Mouse (Mus musculus): ENCODE data around the gene Mgmt.

Gene Mgmt

GRCm38 (mm10) chr7:137061109-137061508 lies 166.7 kb downstream of the Mgmt start:
- no peak for DNase-seq (ENCODE audit: low spot score)

DNA sequence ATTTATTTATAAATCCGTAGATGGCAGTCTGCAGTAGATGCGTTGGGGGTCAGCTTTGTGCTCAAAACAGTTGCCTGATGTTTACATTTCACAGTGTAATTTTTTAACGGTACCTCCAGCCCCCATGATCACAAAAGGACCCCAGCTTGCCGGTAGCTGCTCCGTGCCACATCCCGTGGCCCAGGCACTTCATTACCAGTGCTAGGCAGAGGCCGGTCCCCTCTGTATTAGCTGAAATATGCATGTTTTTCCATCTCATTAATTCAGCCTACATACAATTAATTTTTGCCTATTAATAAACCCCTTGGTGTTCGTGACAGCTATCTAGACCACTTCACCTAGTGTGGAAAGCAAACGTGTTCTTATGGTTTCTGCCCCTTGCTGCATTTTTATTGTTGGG lies 169.8 kb downstream of the Mgmt start:
- no peak for DNase-seq (ENCODE audit: low spot score)

DNA sequence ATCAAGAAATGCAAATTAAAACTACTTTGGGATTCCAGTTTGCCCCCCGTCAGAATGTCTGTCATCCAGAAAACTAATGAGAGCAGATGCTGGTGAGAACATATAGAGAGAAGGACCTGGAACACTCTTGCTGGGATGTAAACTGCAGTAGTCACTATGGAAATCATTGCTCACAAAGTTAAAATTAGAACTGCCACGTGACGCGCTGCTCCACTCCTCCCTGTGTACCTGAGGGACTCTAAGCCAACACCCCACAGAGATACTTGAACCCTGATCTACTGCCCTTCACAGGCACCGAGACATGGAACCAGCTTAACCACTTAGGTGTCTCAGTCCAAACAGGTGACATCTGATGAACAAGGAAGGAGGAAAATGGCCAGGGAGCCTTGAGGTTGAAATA lies 171.0 kb downstream of the Mgmt start:
- DNase-seq (ENCODE audit: low spot score): no peak

- no peak for DNase-seq (ENCODE audit: low spot score)
Observed at GRCm38 (mm10) chr7:137066211-137066610, 171.8 kb downstream of the Mgmt start.

- DNase-seq (ENCODE audit: low spot score): no peak
Observed at GRCm38 (mm10) chr7:137066997-137067396, 172.6 kb downstream of the Mgmt start.

- DNase-seq (ENCODE audit: low spot score): no peak
Observed at GRCm38 (mm10) chr7:137067758-137068157, 173.3 kb downstream of the Mgmt start.

DNA sequence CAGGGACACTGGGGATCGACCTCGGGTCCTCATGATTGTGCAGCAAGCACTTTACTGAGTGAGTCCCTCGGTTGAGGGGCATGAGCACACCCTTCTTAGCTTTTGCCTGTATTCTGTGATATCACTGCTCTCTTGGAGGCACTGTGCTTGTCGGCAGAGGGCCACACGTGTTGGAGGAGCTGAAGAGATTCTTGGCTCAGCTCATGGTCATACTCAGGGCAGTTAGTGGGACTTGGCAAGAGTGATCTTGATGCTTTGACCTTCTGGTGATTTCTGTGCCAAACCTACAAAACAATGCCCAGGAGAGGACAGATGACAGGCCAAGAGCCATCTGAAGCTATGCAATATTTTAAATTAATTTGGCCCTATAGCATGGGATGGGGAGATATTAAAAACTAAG lies 174.4 kb downstream of the Mgmt start:
- peak; percentile 79 for DNase-seq (ENCODE audit: low spot score)

- peak; percentile 24 for DNase-seq (ENCODE audit: low spot score)
Observed at GRCm38 (mm10) chr7:137069768-137070167, 175.4 kb downstream of the Mgmt start.

DNA sequence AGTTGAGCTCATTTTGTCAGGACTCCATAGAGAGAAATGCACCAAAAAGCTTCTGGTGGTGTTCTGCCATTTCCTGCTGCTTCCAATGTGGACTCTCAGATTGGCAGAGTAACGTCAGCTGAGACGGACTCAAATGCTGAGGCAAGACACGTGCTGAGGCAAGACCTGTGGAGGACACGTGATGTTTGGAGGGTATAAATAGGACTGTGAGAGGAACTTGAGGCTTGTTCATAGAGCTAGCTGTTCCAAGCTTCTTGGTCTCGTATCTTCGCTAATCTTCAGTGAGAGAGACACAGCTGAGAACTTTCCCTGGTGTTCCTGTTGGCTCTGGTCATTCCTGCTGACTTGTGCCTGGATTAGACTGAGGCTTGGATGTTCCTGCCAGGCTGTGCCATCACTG lies 176.9 kb downstream of the Mgmt start:
- DNase-seq (ENCODE audit: low spot score): no peak

- DNase-seq (ENCODE audit: low spot score): no peak
Observed at GRCm38 (mm10) chr7:137073878-137074277, 179.5 kb downstream of the Mgmt start.

DNA sequence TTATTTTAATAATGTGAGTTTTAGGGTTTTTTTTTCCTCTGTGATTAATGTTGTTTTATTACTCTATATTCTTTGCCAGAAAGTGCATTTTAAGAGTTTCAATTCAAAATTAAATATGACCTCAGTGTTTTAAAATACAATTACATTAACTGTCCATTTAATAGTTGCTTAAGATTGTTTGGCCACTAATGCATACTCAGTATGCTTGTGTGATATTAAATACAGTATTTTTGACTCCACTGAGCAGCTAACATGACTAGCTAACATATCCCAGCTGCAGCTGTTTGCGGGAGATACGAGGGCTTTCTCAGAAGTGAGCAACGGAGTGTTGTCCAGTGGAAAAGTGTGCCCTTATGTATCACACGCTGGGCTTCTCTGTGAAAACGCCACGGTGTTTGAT lies 179.9 kb downstream of the Mgmt start:
- no peak for DNase-seq (ENCODE audit: low spot score)

DNA sequence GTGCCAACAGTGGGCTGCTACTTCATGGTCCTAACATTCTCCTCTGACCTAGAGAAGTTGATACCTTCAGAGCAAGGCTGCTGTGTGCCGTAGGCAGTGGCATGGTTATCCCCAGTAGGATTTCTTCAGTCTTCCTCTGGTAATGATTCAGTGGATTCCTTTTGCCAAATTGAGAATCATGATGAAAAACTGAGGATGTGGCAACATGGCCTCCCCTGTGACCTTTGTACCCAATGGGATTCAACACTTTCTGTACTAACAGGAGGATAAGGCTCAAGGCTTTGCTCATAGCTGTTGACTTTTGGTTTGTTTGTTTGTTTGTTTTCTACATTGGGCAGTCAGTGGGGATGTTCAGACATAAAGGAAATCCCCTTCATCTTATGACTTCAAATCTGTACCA lies 180.9 kb downstream of the Mgmt start:
- peak; percentile 39 for DNase-seq (ENCODE audit: low spot score)

DNA sequence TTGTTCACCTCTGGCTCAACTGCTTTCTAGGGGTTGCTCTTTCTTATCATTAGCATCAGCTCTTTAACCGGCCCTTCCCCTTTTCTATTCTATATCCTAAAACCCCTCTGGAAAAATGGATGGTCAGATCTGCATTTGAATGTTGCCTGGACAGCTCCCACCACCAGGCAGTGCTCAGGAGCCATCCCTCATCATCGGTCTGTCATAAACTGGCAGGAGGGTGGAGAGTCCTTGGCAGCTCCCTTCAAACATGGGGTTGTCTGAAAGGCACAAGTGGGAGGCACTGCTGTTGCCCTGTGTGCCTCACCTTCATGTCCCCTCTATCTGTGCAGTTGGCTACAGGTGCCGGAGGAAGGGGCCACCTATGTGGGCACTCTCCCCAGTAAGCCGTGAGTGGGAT lies 185.8 kb downstream of the Mgmt start:
- no peak for DNase-seq (ENCODE audit: low spot score)

DNA sequence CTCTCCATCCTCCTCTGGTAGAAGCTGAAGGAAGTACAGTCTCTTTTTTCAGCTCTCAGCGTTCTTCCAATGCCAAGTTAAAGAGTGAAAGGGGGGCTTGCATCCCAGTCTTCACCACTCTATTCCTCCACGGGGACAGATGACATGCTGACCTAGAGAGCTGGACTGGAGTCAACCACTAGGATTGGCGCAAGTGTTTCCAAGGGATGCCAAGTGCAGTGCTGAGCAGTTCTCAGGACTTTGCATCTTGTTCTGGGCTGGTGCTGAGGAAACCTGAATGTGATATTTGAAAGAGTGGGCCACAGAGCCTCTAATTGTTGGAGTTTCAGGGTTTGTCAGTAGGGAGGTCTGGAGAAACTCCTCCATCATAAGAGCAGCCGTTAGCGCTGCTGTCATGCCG lies 187.8 kb downstream of the Mgmt start:
- peak; percentile 32 for DNase-seq (ENCODE audit: low spot score)

DNA sequence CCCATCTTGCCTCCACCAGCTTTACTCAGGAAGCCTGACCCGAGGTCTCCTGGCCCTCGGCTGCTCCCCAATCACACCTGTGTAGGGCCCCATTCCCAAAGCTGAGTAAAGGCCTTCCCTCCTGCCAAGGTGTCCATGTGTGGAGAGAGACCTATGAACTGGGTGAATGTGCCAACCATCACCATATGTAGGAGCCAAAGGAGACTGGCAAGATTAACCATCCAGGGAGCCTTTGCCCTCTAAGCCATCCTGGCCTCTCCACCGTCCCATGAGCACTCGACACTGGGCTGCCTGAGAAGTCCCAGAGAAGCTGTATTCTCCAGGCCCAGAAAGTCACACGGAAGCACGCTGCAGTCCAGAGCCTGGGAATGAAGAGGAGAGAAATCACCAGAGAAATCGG lies 190.2 kb downstream of the Mgmt start:
- DNase-seq (ENCODE audit: low spot score): no peak

DNA sequence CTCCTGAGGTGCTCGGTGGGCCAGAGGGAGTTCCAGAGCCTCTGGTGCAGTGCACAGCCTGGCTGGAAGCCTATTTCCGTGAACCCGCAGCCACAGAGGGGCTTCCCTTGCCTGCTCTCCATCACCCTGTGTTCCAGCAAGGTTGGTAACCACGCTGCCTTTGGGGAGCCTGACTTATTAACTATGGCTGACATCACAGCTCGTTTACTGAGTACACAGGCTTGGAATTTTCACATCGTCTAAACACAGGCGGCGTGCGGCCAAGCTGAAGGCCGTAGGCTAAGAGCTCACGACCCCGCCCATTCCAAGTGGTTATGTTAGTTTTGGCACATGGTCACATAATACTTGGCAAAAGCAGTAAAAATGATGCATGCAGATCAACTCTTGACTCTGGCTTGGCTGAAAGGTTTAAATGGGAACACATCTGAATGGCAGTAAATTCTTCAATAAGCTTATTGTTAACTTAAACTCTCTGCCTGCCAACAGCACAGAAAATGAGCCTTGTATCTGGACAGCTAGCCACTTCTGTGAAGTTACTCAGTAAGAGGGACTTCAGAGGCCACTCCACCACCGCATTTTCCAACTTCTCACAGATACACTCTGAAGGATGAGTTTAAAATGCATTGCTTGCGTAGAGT lies 191.7 kb downstream of the Mgmt start:
- peak; percentile 96 for DNase-seq (ENCODE audit: low spot score)

DNA sequence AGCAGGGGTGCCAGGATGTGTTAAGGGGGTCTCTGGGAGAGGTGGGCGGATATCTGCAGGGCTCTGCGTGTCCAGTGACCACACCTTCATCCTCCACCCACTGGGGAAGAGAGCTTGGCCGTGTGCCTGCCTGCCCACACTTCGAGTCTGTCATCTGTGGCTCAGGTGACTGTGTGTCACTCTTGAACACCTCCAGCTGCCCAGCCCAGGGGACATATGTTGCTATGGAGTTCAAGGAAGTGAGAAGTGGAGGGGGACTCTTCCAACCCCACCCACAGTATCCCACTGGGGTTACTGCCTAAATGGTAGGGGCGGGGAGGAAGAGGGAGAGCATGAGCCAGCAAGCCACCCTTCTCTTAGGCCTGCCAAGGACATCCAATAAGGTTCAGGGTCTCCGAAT lies 192.7 kb downstream of the Mgmt start:
- no peak for DNase-seq (ENCODE audit: low spot score)

GRCm38 (mm10) chr7:137088141-137088540 lies 193.7 kb downstream of the Mgmt start:
- no peak for DNase-seq (ENCODE audit: low spot score)

DNA sequence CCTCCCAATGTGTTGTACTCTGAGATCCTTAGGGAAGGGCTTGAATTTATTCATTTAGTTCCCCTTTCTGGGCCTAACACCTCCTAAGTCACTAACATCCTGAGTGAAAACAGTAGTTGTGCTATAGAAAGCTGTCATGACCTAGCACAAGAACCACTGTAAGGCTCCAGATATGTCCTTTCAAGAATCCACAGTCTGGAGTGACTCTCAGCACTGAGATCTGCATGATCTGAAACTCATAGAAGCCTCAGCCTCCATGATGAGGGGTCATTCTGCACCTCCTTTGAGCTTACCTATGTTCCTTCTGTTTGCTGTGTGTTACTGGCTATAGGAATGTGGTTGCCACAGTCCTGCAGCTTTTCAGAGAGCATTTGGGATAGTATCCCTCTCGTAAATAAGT lies 200.1 kb downstream of the Mgmt start:
- no peak for DNase-seq (ENCODE audit: low spot score)

- DNase-seq (ENCODE audit: low spot score): no peak
Observed at GRCm38 (mm10) chr7:137095702-137096101, 201.3 kb downstream of the Mgmt start.

GRCm38 (mm10) chr7:137099766-137100165 lies 205.4 kb downstream of the Mgmt start:
- DNase-seq (ENCODE audit: low spot score): peak; percentile 6

DNA sequence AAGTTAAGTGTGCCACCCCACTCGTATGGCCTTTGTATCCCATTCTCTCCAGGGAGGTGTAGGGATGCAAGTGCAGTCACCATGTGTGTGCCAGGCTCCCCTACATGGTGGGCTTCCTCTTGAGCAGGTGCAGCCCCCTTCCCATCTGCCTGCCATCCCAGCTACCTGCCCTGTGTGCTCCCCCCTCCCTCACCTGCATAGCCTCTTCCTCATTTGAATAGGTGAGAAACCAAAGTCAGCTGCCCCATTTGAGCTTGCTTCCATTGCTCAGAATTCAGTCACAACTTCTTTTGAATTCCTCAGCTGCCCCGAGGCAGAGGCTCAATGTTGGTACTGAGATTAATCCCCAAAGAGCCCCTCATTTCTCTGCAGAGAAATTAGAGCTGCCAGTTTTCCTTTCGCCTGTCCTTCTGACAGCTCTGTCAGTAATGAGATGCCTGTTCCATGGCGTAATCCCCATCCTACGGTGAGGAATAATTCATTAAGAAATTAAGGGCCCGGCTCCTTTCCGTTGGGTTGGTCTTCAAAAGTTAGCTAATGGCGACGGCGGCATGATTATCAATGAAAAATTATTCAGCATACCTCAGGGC lies 208.3 kb downstream of the Mgmt start:
- DNase-seq (ENCODE audit: low spot score): no peak

DNA sequence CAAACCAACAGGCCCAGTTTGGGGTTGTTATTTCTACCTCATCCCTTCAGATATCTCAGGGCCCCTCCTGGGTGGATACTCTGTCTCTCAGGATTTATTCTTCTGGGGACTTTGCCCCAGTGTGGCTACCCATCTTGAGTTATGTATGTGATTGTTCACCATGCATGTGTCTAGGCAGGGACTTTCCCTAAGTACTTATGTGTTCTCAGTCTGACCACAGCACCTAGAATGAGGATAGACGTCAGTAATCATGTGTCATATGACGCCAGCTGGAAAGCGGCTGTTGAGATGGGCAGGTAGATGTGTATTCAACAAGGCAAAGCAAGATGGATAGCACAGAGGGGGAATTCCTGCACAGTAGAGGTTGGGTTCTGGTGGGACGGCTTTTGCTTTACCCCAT lies 217.7 kb downstream of the Mgmt start:
- no peak for DNase-seq (ENCODE audit: low spot score)

DNA sequence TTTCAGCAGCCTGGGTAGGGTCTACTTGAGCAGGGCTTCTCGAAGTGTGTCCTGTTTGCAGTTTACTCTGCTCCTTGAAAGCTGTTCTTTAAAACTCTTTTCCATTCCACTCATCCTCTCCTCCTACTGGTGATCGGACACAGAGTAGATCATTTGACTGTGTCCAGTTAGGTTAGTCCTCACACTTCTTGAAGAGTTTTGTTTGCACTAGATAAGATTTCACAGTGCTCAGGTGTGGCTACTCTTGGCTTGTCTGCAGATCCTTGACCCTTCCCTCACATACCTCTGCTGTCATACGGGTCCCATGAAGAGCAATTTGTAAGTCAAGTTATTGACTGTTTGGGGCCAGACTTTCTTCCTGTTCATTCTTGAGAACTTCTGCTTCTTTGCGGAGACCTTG lies 221.8 kb downstream of the Mgmt start:
- no peak for DNase-seq (ENCODE audit: low spot score)
